Mouse (Mus musculus): ENCODE data around the gene Pnpla1. TPM values are rescaled to one million over a fixed set of nuclear protein-coding genes. Genes with fewer than 3 reads are reported as not detected.

The Pnpla1 gene
- polyA plus RNA-seq, 1 experiment from 2014 or later, result not detected

- ATAC-seq (replicated peaks; ENCODE audit: low FRiP score, low read depth) (no peak), DNase-seq (ENCODE audit: low spot score) (no peak)
- WGBS, result 92% methylated on average over 25 of the region's 25 CpGs
Measured at GRCm38 (mm10) chr17:28816875-28817811, 41.1 kb upstream of the Pnpla1 start.

GRCm38 (mm10) chr17:28820189-28820588 lies 38.0 kb upstream of the Pnpla1 start:
- Histone ChIP-seq H3K27ac (no peak overlapping the region), H3K4me1 (replicated peaks; ENCODE audit: insufficient read depth, low read length) (no peaks in the 10 kb centered on the region), H3K36me3 (ENCODE audit: insufficient read depth, low read length) (peaks cover 61% of the 10 kb centered on the region), H3K4me3 (replicated peaks; ENCODE audit: low read depth, low read length) (no peak overlapping the region), H3K9me3 (replicated peaks; ENCODE audit: low read length) (no peaks in the 10 kb centered on the region), H3K4me2 (ENCODE audit: low read length) (no peak overlapping the region), H3K9ac (ENCODE audit: low read depth, low read length) (no peak overlapping the region), H3K27me3 (ENCODE audit: insufficient read depth, low read length) (no peaks in the 10 kb centered on the region)
- TF ChIP-seq CTCF (IDR thresholded peaks at IDR 0.05; ENCODE audit: low read depth), result no peak
- ATAC-seq (replicated peaks; ENCODE audit: low FRiP score, low read depth) (no peak), DNase-seq (ENCODE audit: low spot score) (no peak)
- 79% methylated on average over 2 of the region's 2 CpGs for WGBS

More at GRCm38 (mm10) chr17:28816875-28817811, 41.1 kb upstream of the Pnpla1 start:
- Histone ChIP-seq H3K4me2 (ENCODE audit: low read length) (no peak overlapping the region), H3K36me3 (ENCODE audit: insufficient read depth, low read length) (peaks cover 51% of the 10 kb centered on the region), H3K4me3 (replicated peaks; ENCODE audit: low read depth, low read length) (no peak overlapping the region), H3K9ac (ENCODE audit: low read depth, low read length) (no peak overlapping the region), H3K27me3 (ENCODE audit: insufficient read depth, low read length) (no peaks in the 10 kb centered on the region), H3K4me1 (replicated peaks; ENCODE audit: insufficient read depth, low read length) (no peaks in the 10 kb centered on the region), H3K27ac (no peak overlapping the region), H3K9me3 (replicated peaks; ENCODE audit: low read length) (no peaks in the 10 kb centered on the region)
- TF ChIP-seq CTCF (IDR thresholded peaks at IDR 0.05; ENCODE audit: low read depth), result no peak

GRCm38 (mm10) chr17:28823004-28823745 lies 35.0 kb upstream of the Pnpla1 start:
- Histone ChIP-seq H3K27ac (no peak overlapping the region), H3K9ac (ENCODE audit: low read depth, low read length) (no peak overlapping the region), H3K9me3 (replicated peaks; ENCODE audit: low read length) (no peaks in the 10 kb centered on the region), H3K4me2 (ENCODE audit: low read length) (no peak overlapping the region), H3K36me3 (ENCODE audit: insufficient read depth, low read length) (peaks cover 60% of the 10 kb centered on the region), H3K4me3 (replicated peaks; ENCODE audit: low read depth, low read length) (no peak overlapping the region), H3K27me3 (ENCODE audit: insufficient read depth, low read length) (no peaks in the 10 kb centered on the region), H3K4me1 (replicated peaks; ENCODE audit: insufficient read depth, low read length) (no peaks in the 10 kb centered on the region)
- DNase-seq (ENCODE audit: low spot score) (no peak), ATAC-seq (replicated peaks; ENCODE audit: low FRiP score, low read depth) (no peak)
- WGBS, result 80% methylated on average over 13 of the region's 13 CpGs
- no peak for TF ChIP-seq CTCF (IDR thresholded peaks at IDR 0.05; ENCODE audit: low read depth)

- Histone ChIP-seq H3K27me3 (ENCODE audit: insufficient read depth, low read length) (no peaks in the 10 kb centered on the region), H3K36me3 (ENCODE audit: insufficient read depth, low read length) (peaks cover 60% of the 10 kb centered on the region), H3K4me3 (replicated peaks; ENCODE audit: low read depth, low read length) (no peak overlapping the region), H3K4me1 (replicated peaks; ENCODE audit: insufficient read depth, low read length) (no peaks in the 10 kb centered on the region), H3K9ac (ENCODE audit: low read depth, low read length) (no peak overlapping the region), H3K4me2 (ENCODE audit: low read length) (no peak overlapping the region), H3K27ac (no peak overlapping the region), H3K9me3 (replicated peaks; ENCODE audit: low read length) (no peaks in the 10 kb centered on the region)
- WGBS, result 73% methylated on average over 11 of the region's 11 CpGs
- ATAC-seq (replicated peaks; ENCODE audit: low FRiP score, low read depth) (no peak), DNase-seq (ENCODE audit: low spot score) (no peak)
- no peak for TF ChIP-seq CTCF (IDR thresholded peaks at IDR 0.05; ENCODE audit: low read depth)
Measured at GRCm38 (mm10) chr17:28823749-28824148, 34.5 kb upstream of the Pnpla1 start.

- H3K4me1 ChIP-seq (replicated peaks; ENCODE audit: insufficient read depth, low read length), result no peaks in the 10 kb centered on the region
- H3K9ac ChIP-seq (ENCODE audit: low read depth, low read length), result no peak overlapping the region
- TF ChIP-seq CTCF (IDR thresholded peaks at IDR 0.05; ENCODE audit: low read depth), result no peak
- peaks cover 64% of the 10 kb centered on the region for H3K36me3 ChIP-seq (ENCODE audit: insufficient read depth, low read length)
- no peak for DNase-seq (ENCODE audit: low spot score)
- ATAC-seq (replicated peaks; ENCODE audit: low FRiP score, low read depth), result no peak
- no peaks in the 10 kb centered on the region for H3K9me3 ChIP-seq (replicated peaks; ENCODE audit: low read length)
- no peak overlapping the region for H3K4me2 ChIP-seq (ENCODE audit: low read length)
- no peaks in the 10 kb centered on the region for H3K27me3 ChIP-seq (ENCODE audit: insufficient read depth, low read length)
- 59% methylated on average over 6 of the region's 6 CpGs for WGBS
- H3K4me3 ChIP-seq (replicated peaks; ENCODE audit: low read depth, low read length), result no peak overlapping the region
- no peak overlapping the region for H3K27ac ChIP-seq
Measured at GRCm38 (mm10) chr17:28824896-28825295, 33.3 kb upstream of the Pnpla1 start.

GRCm38 (mm10) chr17:28825359-28826041 lies 32.7 kb upstream of the Pnpla1 start:
- no peak overlapping the region for H3K4me3 ChIP-seq (replicated peaks; ENCODE audit: low read depth, low read length)
- no peak for DNase-seq (ENCODE audit: low spot score)
- no peaks in the 10 kb centered on the region for H3K9me3 ChIP-seq (replicated peaks; ENCODE audit: low read length)
- ATAC-seq (replicated peaks; ENCODE audit: low FRiP score, low read depth), result no peak
- no peak overlapping the region for H3K9ac ChIP-seq (ENCODE audit: low read depth, low read length)
- WGBS, result 85% methylated on average over 6 of the region's 6 CpGs
- H3K4me1 ChIP-seq (replicated peaks; ENCODE audit: insufficient read depth, low read length), result no peaks in the 10 kb centered on the region
- H3K27ac ChIP-seq, result no peak overlapping the region
- H3K4me2 ChIP-seq (ENCODE audit: low read length), result no peak overlapping the region
- H3K36me3 ChIP-seq (ENCODE audit: insufficient read depth, low read length), result peaks cover 64% of the 10 kb centered on the region
- no peaks in the 10 kb centered on the region for H3K27me3 ChIP-seq (ENCODE audit: insufficient read depth, low read length)
- no peak for TF ChIP-seq CTCF (IDR thresholded peaks at IDR 0.05; ENCODE audit: low read depth)
